Mouse (Mus musculus) ES-E14 (cell line): ENCODE results near the gene Ndrg3.

Source experiments
- HCFC1 ChIP-seq: IDR thresholded peaks from 2 replicates; pipeline ENCODE4 v1.6.1; 2012; ENCODE audit warnings: low read length, inconsistent platforms, borderline replicate concordance; ENCODE audit not compliant: insufficient read depth
- MAFK ChIP-seq: IDR thresholded peaks from 2 replicates; pipeline ENCODE4 v1.6.1; 2014; ENCODE audit warnings: mild to moderate bottlenecking, low read depth, low read length, inconsistent platforms; ENCODE audit not compliant: insufficient read depth
- ZC3H11A ChIP-seq: IDR thresholded peaks from 2 replicates; pipeline ENCODE4 v1.6.1; 2012; ENCODE audit warnings: low read depth, mild to moderate bottlenecking, inconsistent platforms, low read length, borderline replicate concordance
- ZNF384 ChIP-seq: IDR thresholded peaks from 2 replicates; pipeline ENCODE4 v1.6.1; 2012; ENCODE audit warnings: low read depth, low read length, inconsistent platforms

- TF ChIP-seq HCFC1 (no peak), ZC3H11A (no peak), ZNF384 (no peak), MAFK (no peak)
Measured at GRCm38 (mm10) chr2:156929519-156930120, 62.2 kb downstream of the Ndrg3 start.
